Mouse (Mus musculus) heart, postnatal 14 days (tissue): ENCODE results near the gene Uspl1. TPM values are rescaled to one million over a fixed set of nuclear protein-coding genes. Genes with fewer than 3 reads are reported as not detected.

Experiments used
- DNase-seq, 2 experiments: peaks; one replicate each; pipeline ENCODE4 v3.0.0; 2021 to 2022
- intact Hi-C: fragments of 180-260 bp; cut with DNase I; formaldehyde crosslinking; loops from one replicate; pipeline ENCODE4 v1.15.1; 2025
- microRNA-seq, 2 experiments: library from miRNA; unstranded; fragments of <30 nt; microRNA quantifications; one replicate each; pipeline ENCODE4 v1.2.0; 2021 to 2022
- total RNA-seq, 2 experiments: library from RNA; stranded (reverse); gene quantifications; 2 replicates each; pipeline ENCODE4 v1.2.3; 2021

Uspl1 gene
- total RNA-seq, 2 experiments from 2014 or later: 17.6 to 19.6 TPM

DNA sequence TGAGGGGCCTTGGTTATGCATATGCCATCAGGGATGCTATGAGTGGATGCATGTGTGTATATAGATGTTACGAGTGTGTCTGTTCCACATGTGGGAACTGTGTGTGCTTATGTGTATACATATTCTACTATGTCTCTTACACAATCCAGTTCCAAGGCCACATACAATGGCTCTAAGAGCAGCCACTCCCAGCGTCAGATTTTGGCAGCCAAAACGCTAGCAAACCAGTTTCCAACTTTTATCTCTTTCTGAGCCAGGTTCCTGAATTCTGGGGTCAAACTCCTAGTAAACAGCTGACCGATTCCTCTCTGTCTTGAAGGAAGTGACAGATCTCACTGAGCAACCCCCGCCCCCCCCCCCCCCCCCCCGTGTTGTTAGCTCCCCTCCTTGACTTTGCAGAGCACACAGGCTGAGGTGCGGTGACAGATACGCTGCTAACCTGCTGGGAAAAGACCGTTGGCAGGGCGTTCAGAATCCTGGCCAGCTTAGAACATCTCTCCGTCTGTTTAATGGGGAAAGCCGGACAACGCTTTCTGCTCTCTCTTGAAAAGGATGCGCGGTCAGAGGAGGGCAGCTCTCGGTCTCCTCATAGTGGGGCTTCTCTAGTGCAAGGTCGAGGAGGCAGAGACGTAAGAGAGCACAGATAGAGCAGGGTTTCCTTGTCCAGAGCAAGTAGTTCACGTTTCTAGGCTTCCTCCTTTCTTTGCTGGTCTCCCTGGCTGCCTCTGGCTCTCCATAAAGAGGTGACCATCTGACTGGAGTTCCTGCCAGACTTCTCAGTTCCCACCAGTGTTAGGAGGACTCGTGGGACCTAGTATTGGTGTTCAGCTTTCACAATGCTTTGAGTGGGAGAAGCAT is 63.1 kb downstream of the Uspl1 start:
- peak; percentile 14 to 35 for DNase-seq
- intact Hi-C loops: no loop called here

DNA sequence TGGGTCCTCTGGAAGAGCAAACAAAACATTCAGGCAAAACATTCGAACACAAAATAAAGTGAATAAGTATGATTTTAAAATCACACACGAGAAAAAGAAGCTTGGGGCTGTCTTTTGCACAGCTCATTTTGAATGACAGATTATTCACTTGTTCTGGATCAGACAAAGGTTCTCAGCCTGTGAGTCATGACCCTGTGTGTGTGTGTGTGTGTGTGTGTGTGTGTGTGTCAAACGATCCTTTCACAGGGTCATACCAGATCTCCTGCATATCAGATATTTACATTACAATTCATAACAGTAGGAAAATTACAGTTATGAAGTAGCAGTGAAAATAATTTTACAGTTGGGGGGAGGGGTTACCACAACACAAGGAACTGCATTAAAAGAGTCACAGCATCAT is 68.2 kb downstream of the Uspl1 start:
- no peak for DNase-seq
- intact Hi-C loops: no loop called here

DNA sequence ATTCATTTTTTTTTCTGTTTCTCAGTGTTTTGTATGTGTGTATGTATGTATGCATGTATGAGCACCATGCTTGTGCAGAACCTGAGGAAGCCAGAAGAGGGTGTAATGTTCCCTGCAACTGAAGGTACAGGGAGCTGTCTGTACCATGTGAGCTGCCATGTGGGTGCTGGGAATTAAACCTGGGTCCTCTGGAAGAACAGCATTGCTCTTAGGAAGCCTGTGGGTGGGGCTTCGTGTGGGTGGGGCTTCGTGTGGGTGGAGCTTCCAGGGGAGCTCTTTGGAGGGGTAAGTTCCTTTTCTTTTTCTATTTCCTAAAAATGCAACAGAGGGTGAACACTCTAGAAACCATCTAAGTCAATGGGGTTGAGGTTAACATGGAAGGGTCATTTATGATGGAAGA is 69.3 kb downstream of the Uspl1 start:
- no peak for DNase-seq
- intact Hi-C loops: no loop called here

DNA sequence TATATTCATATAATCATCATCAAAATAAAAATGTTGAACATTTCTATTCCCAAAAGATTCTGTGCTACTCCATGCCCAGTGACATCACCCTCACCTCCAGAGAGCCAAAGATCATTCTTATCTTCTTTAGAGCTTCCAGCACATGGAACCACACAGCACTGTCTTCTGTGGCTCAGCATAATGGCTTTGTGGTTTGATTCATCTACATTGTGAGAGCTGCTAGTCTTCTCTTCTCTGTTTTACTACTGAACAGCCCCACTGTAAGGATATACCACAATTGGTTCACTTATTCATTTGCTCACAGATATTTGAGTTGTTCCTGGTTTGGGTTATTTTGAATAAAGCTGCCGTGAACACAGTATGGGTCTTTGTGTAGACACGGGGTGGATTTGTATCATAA is 71.4 kb downstream of the Uspl1 start:
- DNase-seq: no peak
- intact Hi-C loops: no loop called here

DNA sequence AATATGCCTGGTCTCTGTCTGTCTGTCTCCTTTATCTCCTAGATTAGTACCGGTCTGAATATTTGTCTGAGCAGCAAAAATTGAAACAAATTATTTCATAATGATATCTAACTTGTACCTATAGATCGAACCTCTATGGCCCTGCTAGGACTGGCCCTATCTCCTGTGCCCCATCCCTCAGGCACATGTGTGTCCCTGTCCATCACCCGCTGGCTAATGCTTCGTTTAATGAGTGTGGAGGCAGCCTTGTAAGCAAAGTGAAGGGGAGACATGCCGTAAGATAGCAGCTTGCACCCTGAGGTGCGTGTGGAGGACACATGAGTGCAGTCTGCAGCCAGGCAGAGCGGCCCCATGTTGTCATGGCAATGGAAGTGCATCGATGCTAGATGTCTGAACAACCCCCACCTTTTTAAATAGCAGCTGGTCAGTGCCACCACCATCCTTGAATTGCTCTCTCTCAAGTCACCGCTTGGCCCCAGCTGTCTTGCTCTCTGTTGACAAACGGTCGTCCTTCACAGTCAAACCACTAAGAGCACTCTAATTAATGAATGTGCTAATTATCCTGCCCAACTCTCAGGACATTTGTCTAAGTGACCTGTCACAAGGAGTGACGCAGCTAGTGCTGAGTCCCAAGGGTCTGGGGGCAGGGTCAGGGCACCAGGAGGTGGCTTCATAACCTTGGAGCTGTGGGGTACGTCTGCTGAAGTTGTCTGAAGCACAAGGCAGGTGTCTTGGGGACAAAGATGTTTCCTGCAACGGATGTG is 73.5 kb downstream of the Uspl1 start:
- no peak for DNase-seq

DNA sequence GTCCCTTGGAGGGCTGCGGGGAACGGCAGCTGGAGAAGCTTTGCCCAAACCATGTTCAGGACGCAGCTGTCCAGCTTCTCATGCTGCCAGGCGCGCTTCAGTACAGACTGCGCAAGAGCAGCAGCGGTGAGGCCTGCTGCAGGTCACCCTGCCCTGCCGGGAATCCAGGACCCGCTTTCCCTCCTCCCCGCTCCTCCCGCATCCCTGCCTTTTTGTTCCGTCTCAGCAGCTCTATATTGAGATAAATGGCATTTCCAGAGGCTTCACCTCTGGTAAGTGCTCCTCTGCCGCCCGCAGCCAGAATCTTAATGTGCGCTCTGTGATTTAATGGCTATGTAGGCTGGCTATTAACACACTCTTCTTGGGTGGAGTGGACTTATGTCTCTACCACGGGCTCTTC is 74.9 kb downstream of the Uspl1 start:
- intact Hi-C loops: no loop called here
- DNase-seq: no peak

More for the DNA sequence above, 73.5 kb downstream of the Uspl1 start:
- intact Hi-C loops: no loop called here

DNA sequence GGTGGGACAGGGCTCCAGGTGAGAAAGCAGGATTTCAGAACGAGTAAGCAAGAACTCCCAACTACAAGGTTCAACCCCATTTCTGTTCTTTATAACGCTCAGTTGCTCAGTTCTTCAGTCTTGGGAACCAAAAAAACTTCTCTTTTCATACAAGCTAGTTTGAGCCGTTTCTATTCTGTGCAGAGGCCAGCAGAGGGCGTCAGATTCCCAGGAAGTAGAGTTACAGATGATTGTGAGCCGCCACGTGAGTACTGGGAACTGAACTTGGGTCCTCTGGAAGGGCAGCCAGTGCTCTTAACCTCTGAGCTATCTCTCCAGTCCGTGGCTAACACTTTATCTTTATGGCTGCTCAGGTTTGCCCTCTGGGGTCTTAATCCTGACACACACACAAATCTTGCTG is 77.3 kb downstream of the Uspl1 start:
- intact Hi-C loops: no loop called here
- DNase-seq: no peak

DNA sequence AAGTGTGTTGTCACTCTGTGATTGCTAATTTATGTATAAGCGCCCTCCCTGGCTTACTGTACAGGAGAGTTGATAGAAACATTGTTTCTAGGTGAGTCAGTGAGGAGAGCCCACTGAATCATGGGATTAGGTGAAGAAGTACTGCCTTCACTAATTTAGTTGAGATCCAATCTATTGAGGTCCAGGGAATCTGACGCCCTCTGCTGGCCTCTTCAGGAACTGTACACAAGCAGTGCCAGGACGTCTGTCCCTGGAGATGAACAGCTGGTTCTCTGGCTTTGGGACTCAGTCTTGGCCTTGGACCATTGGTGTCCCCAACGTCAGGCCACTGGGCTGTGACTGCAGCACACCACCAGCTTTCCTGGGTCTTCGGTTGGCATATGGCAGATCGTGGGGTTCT is 77.7 kb downstream of the Uspl1 start:
- intact Hi-C loops: no loop called here
- peak in 1 of 2 experiments; percentile 17 for DNase-seq

DNA sequence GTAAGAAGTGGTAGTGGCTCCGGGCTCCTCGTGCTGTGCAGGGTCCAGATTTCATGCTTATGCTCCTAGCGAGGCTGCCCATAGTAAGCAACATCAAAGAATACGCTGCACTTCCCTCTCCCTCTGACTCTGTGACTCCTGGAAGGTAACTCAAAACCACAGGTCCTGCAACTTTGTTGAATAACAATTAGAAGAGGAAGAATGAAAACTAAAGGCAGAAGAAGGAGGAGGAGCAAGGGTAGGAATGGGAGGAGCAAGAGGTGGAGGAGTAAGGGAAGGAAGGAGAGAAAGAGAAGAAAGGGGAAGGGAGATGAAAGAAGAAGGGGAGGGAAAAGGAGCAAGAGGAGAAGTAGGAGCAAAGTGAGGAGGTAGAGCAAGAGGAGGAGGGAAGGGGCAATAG is 80.3 kb downstream of the Uspl1 start, which contains the start of gene Alox5ap:
Gene Alox5ap (plus strand): TSS at position 363 of the 400 bp plus-strand sequence.
- no peak for DNase-seq
- intact Hi-C loops: no loop called here

DNA sequence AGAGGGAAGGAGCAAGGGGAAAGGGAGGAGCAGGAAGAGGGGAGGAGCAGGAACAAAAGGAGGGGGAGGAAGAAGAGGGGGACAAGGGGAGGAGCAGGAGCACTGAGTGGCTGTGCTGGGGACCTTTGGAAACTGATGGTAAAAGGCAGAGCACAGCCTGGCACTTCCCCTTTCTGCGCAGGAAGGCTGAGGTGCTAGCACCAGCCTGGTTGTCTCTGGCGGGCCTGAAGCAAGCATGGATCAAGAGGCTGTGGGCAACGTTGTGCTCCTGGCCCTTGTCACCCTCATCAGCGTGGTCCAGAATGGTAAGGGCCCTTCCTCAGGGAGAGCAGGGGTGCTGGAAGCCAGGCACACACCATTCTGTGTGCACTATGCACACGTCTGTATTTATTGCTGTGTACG is 80.7 kb downstream of the Uspl1 start:
- intact Hi-C loops: no loop called here
- peak in 1 of 2 experiments; percentile 30 for DNase-seq

Small RNA genes within 50 kb of the gene (microRNA-seq; reads per million reads assigned to microRNA genes)
- gene Gm24105: 0 reads per million in 2 experiments

Other genes starting within 250 kb of the Uspl1 start
- 1 to 10 TPM; 3.3 to 6.1 TPM for gene Gm42791, start 189.2 kb upstream of the Uspl1 start, total RNA-seq
- 100 to 1,000 TPM; 119 to 130 TPM for gene Hmgb1, start 139 bp downstream of the Uspl1 start, total RNA-seq
- 10 to 100 TPM; 13.2 to 16.8 TPM for gene Alox5ap, start 80.4 kb downstream of the Uspl1 start, total RNA-seq
- 10 to 100 TPM; 14.1 to 16.1 TPM for gene Medag, start 227.4 kb downstream of the Uspl1 start, total RNA-seq